Mouse (Mus musculus) mature B cell (primary cell): Measurements from ENCODE around the gene Pgpep1l.
"Not testable (repeated sequence)": the region's sequence is repeated elsewhere in the genome, so short reads cannot be mapped to it uniquely, and the experiment has no call there.

Experiments
- in situ Hi-C: fragments of 300-500 bp; cut with MboI; formaldehyde crosslinking; loops from 2 replicates; pipeline ENCODE4 v1.14.3; 2019

The Pgpep1l gene

DNA sequence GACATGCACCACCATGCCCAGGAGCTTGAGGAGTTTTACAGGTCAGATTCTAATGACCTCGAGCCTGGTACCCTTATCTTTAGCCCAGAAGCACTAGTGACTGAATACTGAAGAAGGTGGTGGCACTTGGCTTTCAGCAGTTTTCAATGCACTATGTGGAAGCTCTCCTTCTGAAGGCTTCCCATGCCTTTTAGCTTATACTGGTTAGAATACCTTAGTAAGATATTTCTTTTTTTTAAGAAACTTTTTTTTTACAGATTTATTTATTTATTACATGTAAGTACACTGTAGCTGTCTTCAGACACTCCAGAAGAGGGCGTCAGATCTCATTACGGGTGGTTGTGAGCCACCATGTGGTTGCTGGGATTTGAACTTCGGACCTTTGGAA lies 19.1 kb upstream of the Pgpep1l start:
- in situ Hi-C loops: not testable (repeated sequence)

DNA sequence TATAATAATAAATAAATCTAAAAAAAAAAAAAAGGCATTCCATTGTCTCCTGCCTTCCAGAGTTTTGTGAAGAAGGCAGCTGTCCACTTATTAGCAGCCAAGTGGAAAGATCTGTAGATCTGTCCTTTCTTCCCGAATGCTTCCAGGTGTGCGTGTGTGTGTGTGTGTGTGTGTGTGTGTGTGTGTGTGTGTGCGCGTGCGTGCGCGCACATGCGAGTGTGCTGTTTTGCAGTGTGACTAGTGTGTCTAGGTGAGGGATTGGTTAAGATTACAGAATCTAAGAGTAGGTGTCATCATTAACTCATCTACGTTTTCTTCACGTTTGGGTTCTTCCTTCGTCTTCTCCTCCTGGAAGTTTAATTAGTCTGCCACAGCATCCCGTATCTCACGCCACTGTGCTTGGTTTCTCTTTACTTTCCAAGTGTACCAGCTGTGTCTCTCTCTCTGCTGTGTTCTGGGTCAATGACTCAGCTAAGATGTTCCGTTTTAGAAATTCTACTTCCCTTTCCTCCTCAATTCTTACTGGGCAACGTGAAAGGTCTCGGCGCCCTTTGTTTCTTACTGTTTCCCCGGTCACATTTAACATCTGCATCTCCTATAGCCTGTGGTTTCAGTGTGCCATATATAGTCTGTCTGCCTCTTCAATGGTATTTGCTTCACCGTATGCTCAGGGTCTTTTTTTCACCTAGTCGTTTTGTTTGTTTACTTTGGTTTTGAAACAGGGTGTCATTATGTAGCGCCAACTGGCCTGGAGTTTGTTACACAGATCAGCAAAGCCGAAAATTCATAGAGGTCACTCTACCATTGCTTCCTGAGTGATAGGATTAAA lies 18.5 kb upstream of the Pgpep1l start:
- in situ Hi-C loops: no loop called here

DNA sequence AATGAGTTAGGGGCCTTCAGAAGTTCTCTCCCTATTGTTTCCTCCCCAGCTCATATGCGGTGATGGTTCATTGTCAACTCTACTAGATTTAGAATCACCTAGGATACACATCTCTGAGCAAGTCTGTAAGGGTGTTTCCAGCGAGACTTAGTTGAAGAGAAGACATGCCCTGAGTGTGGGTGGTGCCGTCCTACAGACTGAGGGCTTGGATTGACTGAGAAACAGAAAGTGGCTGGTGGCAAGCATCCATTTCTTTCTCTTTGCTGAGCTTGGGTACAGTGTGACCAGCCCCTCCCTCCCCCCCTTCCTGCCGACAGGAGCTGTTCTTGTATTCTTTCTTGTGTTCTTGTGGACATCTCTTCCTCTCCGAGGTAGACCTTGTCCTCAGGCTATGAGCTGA lies 17.3 kb upstream of the Pgpep1l start:
- in situ Hi-C loops: no loop called here

DNA sequence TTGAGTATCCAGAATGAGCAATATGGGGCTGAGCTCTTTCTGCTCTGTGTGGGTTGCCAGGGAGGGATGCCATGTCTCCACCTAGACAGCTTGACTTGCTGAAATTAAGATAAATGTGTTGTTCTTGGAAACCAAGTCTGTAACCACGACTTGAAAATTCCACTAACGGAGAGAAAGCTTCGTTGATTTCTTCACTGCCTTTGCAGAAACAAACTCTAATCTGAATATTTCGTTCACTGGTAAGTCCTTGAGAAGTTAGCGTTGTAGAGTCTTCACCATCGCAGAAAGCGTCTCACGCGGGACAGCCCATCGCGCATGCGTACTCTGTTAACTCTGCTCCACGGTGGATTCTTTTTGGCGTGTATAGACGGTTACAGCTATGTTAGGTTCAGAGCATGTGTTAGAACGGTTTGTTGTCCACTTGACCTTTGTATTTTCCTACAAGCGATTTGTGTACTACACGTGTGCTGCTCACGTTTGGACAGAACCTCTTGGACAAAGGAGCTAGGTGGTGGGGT lies 16.4 kb upstream of the Pgpep1l start:
- in situ Hi-C loops: no loop called here

DNA sequence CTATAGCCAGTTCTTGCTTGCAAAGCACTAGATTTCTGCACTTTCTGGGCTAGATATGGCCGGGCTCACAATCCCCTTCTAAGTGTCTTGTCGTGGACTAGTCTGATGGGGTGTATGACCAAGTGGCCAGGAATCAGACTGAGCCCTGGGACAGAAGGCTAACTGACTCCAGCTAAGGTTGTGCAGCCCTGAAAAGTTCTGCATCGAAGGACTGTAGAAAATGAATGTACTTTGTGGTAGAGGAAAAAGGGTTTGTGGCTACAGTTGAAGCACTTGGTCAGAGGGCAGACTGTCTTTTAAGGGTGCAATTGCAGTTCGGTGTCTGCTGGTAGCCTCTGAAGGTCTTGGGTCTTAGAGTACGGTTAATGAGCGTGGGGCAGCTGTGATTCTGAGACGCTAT lies 15.4 kb upstream of the Pgpep1l start:
- in situ Hi-C loops: no loop called here

DNA sequence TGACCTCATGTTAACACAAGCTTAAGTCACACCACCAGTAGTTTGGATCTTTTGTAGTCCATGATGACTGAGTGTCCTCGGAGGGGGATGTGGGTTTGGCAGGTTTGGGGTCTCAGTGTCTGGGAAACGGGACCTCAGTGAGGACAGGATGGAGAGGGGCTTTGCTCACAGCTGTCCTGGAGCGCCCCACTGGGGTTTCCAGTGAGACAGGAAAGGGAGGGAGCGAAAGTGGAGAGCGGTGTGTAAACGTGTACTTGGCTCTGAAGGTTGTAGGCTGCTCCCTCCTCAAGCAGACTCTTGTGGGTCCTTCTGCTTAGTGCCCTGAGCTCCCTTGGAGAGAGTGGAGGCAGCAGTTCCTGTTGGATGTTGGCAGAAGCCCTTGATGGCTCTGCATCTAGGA lies 14.9 kb upstream of the Pgpep1l start:
- in situ Hi-C loops: no loop called here

DNA sequence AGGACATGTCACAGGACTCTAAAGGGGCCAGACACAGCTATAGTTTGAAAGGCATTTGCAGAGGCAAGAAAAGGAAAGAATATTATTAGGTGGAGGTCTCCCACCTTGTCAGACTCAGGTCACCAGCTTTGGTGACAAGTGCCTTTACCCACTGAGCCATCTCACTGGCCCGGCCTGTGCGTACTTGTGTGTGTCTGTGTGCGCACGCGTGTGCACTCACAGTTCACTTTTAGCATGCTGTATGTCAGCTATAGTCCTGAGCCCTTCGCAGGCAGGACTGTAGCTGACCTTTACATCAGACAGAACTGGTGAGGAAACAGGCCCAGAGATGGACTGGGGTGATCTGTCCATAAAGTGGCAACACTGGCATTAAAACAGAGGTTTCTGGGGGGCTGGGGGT lies 14.4 kb upstream of the Pgpep1l start:
- in situ Hi-C loops: no loop called here

DNA sequence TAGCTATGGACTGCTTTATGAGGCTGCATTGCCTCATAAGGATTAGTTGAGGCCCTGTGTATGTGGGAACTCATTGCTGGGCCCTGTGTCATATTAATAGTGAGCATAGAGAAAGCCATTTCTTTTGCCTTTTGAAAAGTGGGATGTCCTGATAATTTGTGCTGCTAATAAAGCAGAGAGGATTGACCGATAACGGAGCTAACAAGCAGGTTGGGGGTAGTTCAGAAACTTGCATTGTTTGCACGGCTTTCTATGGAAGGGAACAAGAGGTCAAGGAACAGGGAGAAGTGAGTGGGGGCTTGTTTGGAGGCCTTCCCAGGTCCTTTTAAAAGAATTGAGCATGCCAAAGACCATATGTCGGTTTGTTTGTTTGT lies 13.9 kb upstream of the Pgpep1l start:
- in situ Hi-C loops: no loop called here

DNA sequence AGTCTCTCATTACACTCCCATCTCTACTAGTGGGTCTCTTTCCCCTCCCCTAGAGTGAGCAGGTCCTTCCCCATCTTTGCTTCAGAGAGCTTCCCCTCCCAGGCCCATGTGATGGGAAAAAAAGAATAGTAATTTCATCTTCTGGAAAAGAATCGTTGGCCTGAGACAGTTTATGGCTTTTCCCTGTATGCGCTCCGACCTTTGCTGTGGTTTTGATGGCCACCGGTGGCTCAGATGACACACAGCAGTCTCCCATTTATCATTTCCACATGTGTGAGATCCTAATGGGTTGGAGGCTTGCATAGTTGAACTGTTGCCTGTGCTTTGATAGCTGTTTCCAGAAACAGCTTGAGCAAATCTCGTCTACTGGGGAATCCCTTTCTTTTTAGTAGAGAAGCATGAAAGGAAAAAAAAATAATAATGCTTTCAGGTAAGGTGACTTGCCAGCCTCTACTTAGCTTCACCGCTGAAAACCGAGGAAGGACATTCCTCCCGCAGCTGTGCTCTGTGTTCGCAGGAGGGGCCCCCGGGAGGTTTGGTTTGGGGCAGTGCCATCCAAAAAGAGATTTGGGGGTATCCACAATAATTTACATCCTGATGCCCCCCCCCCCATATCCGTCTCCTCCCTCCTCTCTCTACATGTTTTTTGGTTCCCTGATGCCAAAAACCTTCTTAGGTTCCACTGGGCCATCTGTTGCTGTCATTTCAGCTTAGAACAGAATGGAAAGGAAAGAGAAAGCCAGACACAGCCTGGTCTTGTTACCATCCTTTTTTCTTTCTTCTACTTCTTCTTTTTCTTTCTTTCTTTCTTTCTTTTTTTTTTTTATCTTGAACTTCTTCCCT lies 13.2 kb upstream of the Pgpep1l start:
- in situ Hi-C loops: no loop called here

DNA sequence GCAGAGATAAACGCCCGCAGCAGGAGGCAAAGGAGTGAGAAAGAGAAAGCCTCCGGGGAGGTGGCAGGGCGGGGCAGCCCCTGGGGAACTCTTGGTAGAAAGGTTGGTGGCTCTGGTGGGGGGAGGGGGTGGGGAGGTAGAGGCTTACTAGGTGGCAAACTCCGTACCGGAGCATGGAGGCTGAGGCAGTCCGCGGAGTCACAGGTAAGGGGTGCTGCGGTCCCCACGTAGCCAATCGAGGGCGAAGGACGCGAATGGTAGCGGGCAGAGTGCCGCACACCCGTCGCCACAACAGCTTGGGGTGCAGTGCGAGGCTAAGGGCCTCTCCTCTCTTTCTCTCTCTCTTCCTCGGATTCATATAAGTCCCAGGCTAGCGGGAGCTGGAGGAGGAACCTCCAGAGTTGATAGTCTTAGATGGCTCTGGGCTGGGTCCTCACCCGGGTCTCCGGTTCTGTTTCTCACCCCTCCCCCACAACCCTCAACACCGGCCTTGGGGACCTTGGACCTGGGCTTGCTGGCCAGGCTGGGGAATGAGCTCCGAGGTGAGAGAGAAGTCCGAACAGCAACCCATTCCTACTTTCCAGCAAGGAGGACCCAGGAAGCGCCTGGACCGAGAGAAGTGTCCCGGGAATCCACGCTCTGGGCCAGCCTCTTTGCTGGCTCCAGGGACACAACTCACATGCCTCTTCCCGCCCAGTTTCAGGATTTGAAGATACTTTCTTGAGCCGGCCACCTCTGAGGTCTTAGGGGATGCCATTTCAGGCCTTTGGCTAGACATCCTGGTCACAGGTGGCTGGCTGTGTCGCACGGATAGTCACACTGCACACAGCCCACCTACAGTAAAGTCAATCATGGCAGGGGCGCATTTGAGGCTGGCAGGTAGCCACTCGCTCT lies 12.1 kb upstream of the Pgpep1l start:
- in situ Hi-C loops: no loop called here

DNA sequence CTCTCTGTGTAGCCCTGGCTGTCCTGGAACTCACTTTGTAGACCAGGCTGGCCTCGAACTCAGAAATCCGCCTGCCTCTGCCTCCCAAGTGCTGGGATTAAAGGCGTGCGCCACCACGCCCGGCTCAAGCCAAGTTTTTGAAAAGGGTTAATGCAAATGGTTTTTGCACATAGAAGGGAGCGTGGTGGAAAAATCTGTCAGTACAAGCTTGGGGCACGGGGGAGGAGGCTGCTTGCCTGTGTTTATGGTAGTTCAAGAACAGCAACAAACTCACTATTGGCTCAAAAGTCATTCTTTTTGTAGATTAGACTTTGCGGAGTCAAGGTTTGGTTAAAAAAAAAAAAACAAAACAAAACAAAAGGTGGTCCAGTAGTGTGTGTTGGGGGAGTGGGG lies 11.4 kb upstream of the Pgpep1l start:
- in situ Hi-C loops: not testable (repeated sequence)

DNA sequence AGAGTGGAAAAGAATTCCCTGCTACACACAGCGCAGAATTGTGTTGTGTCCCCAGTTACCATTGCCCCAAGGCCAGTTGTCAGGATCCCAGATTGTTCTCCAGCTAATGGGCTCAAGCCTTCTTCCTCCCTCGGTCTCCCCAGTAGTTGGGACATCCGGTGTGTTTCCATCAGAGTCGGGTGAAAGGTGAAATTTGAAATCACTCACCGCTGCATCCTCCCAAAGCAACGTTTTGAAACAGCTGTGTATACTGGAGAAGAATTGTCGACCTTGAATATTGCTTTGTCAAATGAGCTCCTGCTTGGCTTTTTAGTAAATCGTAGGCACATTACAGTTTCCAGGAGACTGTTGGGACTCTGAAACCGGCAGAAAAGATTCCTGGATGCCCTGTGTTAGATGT lies 10.9 kb upstream of the Pgpep1l start:
- in situ Hi-C loops: no loop called here

DNA sequence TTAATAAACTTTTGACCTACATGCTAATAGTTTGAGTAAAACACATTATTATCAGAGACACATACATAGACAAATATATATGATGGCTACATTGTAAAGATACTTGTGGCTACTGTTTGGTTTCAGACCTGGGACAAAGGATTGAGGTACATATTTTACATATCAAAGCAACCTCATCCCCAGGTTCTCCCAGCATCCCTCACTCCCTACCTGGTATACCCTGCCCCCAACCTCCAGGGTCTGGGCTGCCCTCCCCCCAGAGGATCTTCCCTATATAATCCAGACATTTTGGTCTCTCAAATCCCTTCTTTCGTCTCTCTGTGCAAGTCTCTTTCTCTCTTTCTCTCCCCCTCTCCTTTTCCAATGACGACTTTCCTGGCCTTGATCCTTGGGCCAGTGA lies 10.2 kb upstream of the Pgpep1l start:
- in situ Hi-C loops: no loop called here

DNA sequence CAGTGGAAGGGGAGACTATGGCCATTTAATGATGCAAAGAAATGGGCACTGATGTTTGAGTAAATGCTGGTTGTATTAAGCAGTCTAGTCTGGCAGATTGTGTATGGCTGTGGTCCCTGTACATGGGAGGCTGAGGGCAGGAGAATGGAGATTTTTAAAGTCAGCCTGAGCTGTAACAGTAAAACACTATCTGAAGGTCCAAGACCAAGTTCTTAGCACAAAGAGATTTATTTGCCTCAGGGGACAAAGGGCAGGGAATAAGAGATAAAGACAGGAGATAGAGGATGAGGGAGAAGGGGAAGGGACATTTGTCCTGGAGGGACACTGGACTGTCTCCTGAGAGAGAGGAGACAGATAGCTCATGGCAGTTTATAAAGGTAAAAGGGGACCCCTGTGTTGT lies 9.5 kb upstream of the Pgpep1l start, which contains the start of gene Fam169b:
Gene Fam169b (plus strand): TSS at position 325 of the 400 bp plus-strand sequence.
- in situ Hi-C loops: no loop called here

DNA sequence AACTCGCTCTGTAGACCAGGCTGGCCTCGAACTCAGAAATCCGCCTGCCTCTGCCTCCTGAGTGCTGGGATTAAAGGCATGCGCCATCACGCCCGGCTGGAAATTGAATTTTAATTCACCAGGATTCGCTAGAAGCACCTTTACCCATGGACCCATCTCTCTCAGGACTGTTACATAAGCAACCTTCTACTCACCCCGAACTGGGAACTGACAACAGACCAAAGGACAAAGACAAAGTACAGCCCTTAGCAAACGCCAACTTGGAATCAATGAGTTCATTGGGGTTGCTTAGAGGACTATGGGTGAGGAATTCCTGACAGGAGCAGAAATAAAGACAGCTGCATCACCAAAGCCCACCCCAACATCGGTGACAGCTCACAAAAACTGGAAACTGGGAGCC lies 8.6 kb upstream of the Pgpep1l start:
- in situ Hi-C loops: no loop called here

DNA sequence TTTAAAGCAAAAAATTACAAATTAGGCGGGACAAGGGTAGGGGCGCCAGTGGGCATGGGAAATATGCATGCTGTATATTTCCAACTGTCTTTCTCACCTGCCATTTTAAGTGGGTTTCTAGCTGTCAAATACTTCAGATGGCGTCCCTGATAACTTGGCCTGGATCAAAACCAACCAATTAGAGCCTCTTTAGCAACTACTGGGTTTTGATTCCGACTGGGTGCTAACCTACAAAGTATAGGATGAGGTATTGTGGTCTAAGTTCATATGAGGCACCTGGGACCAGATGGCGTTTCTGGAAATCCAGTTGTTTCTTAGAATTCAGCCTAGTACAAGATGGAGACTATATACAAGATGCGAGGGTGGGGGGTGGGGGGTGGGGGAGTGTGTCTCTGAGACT lies 7.8 kb upstream of the Pgpep1l start:
- in situ Hi-C loops: no loop called here

DNA sequence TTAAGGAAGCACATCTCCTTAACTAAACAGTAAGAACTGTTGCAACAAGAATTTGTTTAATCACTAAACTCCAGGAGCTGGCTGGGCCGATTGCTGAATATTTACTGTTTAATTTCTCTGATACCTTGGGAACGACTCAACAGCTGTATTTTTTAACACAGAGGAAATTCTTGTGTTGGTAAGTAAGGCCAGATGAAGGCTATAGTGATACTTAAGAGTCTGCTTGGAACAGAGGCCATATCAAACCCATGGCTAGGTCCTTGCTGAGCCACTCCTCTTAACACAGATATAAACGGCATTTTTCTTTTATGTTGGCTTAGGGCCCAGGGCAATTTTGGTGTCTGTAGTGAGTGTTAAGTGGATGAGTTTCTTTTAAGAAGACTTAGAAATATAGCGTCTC lies 6.5 kb upstream of the Pgpep1l start:
- in situ Hi-C loops: no loop called here

DNA sequence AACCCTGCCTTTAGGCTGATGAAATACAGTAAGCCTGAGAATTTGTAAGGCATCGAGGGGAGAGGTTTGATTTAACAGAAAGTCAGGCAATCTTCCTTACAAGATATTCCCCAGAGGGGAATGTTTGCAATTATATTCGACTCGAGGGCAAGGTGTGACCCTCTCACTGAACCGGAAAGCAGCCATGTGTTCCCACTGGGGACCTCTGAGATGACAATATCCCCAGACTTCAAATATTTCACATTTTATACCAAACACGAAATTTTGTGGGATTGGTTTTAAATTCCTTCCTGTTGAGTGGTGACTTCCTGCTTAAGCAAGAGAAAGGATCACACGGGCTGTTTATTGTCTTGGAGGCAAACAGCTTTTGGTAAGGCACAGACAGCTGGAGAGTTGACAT lies 2.7 kb upstream of the Pgpep1l start:
- in situ Hi-C loops: no loop called here

DNA sequence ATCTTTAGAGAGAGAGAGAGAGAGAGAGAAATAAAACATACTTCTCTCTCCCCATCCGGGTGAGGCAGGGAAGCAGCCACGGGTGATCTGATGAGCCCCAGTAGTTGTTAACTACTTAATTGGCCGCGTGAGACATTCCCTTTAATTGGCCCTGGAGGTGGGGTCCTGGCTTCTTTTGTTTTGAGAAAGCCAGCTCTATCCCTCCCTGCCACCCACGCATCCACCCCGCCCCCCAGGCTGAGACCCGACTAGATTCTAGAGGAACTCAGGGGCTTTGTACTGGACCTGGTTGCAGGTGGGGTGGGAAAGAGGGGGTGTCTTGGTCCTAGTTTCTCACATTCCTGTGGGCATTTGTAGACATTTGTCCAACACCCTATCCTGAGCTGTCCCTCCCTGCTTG lies 1.4 kb upstream of the Pgpep1l start:
- in situ Hi-C loops: no loop called here

DNA sequence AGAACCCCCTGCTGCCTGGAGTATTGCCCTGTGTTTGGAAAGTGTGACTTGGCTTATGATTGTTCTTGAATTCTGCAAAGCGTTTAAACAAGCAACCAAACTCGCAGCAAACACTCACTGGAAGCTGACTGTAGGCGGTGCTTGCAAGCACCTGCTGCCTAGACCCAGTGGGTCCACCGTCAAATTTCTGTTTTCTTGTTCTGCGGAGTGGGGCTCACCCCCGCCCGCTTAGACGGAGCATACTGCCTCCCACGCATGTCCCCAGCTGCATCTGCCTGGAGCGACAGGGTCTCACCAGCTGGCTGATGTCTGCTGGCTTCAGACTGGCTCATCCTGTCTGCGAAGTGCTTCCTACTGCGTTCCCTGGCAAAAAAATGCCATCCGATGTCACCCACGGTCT lies 498 bp upstream of the Pgpep1l start:
- in situ Hi-C loops: no loop called here

DNA sequence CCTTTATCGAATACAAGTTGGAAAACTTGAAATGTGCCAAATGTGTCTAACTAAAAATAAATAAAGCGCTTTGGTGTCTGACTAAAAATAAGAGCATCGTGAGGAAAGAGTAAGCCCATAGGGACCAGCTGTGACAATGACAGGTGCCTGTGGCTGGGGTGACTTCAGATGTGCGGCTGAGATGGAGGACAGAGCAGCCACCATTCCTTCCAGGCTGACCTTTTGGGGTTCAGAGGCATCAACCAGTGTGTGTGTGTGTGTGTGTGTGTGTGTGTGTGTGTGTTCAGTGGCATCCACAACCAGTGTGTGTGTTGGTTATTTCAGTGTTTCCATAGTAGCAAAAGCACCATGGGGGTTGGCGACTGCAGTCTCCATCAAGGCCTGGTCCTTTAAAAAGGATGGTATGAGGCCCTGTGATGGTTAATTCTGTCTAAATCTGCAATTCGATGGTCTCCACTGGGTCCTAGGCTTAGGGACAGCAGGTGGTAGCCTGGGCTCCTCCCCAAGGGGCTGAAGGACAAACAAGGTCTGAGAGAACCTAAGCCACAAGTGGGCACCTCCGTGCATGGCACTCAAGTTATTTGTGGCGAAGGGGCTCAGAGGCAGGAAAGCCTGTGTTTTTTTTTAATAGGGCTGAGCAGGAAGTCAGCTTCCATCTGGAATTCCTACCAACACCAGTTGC lies 546 bp downstream of the Pgpep1l start:
- in situ Hi-C loops: no loop called here
